Mouse (Mus musculus): Measurements from ENCODE around the gene Rab5c.
A peak's percentile ranks its signal among the peaks of the same experiment; 100 is the strongest.

Rab5c gene

DNA sequence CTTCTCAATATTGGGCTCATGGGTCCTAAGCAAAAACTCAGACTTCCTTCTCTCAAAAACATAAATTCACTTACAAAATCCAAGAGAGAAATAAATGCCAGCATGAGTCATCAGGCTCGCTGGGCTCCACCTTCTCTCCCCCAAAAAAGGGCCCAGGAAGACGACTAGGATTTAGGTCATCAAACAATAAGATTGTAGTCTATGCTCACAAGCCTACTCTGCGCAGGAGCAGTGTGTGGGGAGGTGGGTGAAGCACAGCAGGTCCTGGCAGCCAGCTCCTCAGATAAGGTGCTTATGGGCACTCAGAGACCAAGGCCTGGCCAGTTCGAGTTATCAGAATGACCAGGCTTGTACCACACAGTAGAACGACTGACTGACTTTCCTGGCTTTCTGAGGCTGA lies 17.7 kb downstream of the Rab5c start:
- DNase-seq (ENCODE audit: low spot score in 2 of 2), result no peak

DNA sequence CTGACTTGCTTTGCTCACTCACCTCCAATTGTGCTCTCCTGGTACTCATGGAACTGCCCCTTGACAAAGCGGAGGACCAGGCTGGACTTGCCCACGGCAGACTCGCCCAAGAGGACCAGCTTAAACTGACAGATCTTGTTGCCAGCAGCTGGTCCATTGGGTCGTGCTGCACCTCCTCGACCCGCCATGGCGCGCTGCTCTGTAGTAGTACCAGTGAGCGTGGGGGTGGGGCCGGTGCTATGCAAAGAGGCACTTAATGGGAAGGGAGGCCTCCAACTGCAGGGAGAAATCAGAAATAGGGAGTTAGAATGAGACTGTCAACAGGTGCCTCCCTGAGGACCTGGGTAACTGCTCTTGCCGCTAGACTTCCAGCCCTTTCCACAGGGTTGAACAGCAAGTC lies 18.1 kb downstream of the Rab5c start:
- DNase-seq (ENCODE audit: low spot score in 2 of 2), result no peak

DNA sequence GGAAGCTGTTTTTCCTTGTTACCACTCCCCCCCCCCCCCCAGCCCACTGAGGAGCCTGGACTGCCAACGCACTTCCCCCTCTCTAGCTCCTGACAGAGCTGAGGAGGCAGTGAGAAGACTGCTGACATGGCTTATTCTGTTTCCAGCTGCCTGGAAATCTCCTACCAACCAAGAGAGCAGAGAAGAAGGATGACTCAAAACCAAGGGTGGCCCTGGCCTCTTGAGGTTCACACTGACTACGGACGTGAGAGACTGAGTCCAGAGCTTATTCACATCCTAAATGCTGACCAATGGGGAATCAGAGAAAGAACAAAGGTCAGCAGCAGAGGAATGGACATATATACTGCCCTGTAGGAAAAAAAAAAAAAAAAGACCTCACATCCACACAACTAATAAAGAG lies 18.7 kb downstream of the Rab5c start:
- no peak for DNase-seq (ENCODE audit: low spot score in 2 of 2)

DNA sequence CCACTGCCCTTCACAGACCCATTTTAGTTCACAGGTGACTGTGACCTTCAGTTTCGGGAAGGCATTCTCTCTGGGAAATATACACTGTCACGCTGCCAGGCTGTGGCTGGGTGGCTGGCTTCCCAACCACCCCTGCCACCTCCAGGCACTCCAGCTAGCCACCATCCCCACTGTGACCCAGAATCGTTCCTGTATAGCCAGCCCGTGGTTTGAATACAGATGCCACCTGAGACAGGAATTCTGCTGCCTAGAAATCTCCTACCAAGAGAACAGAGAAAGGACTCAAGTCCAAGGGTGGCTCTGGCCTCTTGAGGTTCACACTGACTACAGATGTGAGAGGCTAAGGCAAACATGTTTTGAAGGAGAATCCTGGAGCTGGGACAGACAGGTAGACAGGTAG lies 19.1 kb downstream of the Rab5c start:
- DNase-seq (ENCODE audit: low spot score in 2 of 2), result no peak

DNA sequence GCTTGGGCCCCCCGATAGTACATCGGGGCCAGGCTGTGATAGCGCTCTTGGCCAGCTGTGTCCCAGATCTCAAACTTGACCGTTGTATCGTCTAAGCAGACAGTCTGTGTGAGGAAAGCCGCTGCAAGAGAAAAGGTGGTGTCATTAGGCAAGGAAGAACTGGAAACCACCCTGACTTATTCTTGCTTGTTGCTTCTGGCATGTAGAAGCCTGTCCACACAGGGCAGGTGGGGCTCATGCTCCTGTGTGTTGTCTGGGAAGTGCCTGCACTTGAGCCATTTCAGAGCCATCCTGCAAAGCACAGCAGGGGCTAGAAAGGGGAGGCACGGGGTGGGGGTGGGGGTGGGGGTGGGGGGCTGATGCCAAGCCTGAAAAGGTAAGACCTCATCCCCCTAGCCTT lies 19.6 kb downstream of the Rab5c start:
- no peak for DNase-seq (ENCODE audit: low spot score in 2 of 2)

DNA sequence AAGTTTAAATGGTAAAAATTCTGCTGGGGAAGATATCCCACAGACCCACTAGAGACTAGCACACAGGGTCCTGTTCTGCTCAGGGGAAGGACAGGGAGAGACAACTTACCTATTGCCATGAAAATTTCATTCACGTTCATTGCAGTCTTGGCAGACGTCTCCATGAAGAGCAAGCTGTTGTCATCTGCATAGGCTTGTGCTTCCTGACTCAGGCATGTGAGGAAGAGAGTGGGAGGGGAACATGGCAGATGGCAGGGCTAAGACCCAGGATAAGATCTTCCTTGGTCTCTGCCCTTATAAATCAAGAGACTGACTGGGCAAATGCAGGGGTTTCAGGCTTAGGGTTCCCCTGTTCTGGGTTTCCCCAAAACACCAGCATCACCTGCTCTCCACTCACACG lies 21.4 kb downstream of the Rab5c start:
- no peak for DNase-seq (ENCODE audit: low spot score in 2 of 2)

DNA sequence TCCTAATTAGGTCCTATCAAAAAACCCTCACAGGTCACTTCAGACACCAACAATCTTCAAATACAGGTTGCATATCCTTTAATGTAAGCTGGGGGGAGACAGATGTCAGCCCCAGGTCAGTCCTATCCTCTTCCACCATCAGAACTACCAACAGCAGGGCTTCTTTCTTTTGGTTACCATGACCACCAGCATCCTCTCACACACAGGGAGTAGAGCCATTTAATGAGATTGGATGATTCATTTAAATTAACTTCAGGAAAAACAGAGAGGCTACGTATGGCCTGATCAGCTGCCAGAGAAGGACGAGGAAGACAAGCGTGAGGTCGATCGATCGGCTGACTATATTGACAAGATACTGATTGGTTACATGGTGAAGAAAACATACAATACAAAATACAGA lies 23.1 kb downstream of the Rab5c start:
- DNase-seq (ENCODE audit: low spot score in 2 of 2), result no peak

DNA sequence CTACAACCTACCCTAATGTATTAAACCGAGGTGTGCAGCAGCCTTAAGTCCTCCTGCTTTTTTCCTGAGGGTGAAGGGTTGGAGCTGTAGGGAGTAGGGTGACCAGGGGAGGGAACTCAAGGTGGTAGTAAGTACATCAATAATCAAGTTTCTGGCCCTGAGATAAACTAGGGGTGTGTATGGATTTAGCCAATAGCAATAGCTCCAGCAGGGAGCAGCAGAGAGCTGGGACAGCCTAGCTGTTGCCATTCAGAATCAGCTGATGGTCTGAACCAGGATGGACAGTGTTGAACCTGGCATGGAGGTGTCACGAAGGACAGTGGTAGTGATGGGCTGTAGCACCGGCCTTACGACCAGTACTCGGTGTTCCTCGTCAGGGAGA lies 23.5 kb downstream of the Rab5c start:
- peak; percentile 73 to 87 for DNase-seq (ENCODE audit: low spot score in 2 of 2)

DNA sequence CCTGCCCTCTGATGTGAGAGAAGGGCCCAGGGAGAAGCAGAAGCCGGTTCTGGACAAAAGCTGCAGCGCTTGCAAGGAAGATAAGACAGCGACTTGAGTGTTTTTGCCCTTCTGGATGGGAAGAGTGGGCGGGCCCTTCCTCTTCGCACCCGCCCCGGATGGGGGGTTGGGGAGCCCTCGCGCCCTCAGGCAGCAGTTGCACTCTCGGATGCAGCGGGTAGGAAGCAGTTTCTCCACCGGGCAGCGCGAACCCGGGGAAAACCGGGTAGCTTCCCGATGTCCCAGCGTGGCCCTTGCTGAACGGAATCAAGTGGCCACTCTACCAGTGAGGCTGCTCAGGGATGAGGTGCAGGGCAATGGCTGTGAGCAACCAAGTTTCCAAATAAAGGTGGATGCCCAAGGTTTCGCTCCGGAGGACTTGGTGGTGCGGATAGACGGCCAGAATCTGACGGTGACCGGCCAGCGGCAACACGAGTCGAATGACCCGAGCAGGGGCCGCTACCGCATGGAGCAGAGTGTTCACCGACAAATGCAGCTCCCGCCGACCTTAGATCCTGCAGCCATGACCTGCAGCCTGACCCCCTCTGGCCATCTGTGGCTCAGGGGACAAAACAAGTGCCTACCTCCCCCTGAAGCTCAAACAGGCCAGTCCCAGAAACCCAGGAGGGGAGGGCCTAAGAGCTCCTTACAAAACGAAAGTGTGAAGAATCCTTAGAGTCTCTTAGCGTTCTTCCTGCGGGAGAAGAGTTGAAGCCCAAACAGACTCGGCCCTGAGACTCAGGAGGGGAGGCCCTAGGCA lies 24.1 kb downstream of the Rab5c start, which contains the start of gene Hspb9:
TSS of gene Hspb9 (plus strand) at position 116 of the 799 bp plus-strand sequence.
- DNase-seq (ENCODE audit: low spot score in 2 of 2), result peak in 1 of 2 experiments; percentile 55

DNA sequence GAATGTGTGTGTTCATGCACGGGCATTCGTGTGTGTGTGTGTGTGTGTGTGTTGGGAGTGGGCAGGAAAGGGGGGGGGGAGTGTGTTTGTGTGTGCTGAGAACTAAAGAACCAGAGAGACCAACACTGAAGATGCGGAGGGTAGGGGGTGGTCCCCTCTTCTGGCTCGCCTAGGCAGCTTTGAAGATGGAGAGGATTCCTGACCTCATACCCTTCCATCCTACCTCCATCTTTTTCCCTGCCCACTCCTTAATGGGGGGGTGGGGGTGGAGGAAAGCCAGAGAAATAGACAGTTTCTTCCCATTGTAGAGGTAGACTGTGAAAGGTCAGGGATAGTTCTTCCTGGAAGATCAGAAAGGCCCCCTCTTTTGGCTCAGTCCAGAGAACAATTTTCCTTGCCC lies 24.8 kb downstream of the Rab5c start:
- no peak for DNase-seq (ENCODE audit: low spot score in 2 of 2)

DNA sequence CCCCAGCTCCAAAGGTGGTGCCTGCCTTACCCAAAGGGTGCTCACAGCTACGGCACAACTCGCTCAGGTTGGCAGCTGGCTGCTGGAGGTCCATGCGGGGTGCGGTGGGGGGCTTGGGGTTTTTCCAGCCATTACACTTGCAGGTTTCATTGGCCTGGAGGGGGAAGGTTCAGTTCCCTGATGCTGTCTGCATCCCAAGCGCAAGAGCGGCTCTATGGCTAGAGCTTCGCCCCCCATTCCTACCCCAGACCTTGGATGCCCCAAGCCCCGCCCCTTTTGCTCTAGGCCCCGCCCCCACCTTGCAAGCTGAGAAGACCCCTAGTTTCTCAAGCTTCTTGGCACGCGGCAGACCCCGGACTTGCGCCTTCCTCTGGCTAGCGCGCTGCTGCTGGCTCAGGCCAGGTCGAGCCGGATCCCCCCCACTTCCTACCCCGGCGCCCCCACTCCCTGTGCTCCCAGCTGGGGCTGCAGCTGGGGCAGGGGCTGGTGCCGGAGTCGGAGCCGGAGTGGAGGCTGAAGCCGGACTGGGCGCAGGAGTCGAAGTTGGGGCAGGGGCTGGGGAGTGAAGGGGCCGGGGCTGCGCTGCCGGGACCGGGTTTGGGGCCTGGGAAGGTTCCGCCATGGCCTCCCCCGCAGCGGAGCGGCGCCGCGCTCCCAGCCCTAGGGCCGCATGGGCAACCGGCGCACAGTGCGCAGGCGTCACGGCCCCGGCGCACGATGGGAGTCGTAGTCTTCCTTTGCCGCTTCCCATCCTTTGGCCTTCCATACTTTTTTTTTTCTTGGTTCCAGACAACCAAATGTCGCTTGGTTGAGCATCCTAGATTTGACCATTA lies 26.0 kb downstream of the Rab5c start, which contains the start of gene Kat2a:
TSS of gene Kat2a (minus strand) at position 683 of the 833 bp plus-strand sequence.
- peak; percentile 80 to 88 for DNase-seq (ENCODE audit: low spot score in 2 of 2)

DNA sequence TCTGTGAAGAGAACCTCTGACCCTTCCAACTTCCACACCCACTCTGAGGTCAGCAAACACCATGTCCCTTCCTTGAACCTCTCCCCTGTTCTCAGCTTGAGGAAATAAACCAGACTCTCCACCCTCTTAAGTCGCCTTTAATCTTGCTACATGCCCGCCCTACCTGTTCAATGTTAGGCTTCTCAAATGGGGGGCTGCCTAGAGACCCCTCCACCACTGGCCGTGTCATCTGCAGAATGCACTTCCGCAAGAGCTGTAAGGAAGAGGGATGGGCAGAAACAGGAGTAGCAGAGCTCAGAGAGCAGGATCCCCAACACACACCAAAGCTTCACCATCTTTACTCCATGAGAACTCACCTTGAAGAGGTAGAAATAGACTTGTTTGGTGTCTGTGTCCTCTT lies 27.0 kb downstream of the Rab5c start:
- DNase-seq (ENCODE audit: low spot score in 2 of 2), result no peak

DNA sequence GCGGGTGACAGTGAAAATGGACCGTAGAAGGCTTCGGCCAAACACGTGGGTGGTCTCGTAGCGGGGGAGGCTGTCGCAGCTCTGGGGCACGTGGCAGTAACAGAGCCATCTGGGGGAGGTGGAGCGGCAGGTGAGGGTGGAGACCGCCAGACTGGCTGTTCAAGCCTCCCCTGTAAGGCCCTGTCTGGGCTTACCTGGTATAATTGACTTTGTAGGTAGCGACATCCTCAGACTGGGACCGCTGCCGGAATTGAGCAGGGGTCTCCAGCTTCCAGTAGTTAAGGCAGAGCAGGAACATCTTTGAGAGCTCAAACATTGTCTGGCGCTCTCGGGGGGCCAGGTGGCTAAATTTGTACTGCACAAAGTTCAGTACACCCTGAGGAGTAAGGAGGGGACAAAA lies 27.5 kb downstream of the Rab5c start:
- DNase-seq (ENCODE audit: low spot score in 2 of 2), result no peak

DNA sequence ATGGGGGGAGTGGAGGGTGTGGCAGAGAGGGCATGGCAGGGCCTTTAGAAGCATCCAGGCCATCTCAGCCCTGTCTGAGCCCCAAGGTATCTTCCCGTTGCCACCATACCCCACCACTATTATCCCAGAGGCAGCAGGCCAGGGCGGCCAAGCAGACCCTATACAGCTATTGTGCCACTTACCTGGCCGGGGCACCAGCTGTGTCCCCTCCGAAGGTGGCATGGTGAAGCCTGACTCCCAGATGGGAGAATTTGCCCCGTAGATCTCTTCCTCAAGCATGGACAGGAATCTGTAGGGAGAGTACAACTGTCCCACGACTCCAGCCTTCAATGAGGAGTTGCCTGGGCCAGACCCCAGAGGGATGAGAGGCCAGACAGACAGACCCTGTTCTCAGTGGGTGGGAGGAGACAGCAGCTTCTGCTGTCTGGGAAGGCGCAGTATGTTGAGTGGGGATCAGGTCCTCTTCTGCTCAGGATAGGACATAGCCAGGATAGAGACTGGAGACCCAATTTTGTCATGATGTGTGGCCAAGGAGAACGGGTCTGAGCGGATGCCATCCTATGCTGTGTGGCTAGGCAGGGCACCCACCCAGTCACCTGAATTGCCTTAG lies 28.7 kb downstream of the Rab5c start:
- DNase-seq (ENCODE audit: low spot score in 2 of 2), result no peak

DNA sequence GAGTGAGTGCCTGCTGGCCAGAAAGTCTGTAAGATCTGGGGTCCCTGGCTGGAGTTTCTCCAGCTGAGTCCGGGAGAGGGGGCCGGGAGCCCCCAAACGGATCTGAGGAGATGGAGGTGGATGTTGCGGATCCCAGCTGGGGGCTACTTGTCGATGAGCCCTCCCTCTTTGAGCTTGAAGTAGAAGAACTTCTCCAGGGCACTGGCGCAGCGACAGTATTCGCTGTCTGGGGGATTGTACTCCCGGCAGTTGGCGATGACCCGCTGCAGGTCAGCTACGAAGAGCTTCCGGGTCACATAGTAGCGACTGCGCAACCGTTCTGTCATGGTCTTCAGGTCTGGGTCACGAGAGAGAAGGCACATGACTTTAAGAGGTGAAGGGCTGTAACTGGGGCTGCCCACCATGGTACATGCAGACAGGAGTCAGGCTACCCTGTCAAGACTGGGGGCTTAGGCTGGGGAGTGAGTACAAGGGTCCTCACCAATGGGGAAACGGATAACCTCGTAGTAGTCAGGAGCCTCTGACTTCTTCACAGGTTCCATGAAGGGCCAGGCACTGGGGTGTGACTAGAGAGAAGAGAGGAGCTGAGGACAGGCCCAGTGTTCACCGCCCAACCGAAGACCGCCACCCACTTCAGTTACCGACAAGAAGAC lies 32.8 kb downstream of the Rab5c start:
- no peak for DNase-seq (ENCODE audit: low spot score in 2 of 2)

DNA sequence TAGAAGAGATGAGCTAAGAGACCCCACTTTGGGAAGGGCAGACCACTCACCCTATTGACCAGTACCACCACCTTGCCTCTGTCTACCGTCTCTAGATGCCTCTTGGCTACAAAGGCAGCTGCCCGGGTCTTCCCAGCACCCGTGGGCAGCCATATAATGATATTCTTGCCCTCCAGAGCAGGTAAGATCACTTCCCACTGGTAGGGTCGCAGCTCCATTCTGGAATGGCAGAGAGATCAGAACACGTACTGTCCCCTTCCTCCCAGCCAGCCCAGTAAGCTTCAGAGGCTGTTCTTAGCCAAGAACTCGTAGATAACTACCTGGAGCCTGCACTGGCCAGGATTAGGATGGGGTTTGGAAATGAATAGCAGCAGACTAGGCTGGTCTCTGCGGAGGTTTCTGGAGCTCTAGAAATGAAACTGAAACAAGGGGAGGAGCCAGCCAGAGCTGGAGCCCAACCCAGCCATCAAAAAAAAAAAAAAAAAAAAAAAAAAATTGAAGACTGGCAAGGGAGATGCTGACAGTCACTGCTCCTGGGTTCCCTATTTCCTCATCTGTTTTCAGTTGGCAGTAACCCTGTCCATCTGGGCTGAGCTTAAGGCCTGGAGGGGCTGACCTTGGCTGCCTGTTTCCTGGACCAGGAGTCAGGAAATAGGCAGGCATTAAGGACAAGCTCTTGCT lies 34.0 kb downstream of the Rab5c start, which contains the start of gene Dhx58:
TSS of gene Dhx58 (minus strand) at position 421 of the 681 bp plus-strand sequence.
- DNase-seq (ENCODE audit: low spot score in 2 of 2), result no peak

DNA sequence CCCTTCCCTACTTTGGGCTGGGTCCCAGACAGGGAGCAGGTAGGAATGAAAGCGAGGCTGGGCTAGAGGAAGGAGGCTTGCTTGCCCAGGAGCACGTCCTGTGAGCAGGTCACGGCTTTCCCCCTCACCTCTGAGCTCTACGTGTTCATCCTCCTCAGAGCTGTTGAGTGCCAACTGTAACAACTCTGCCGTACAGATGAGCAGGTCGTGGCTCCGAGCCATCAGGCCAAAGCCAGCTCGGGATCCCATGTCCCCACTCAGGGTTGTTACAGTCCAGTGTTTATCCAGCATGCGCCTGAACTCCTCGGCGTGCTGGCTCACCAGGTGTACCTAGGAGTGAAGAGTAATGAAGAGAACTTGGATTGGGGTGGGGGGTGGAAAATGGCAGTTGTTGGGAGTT lies 34.6 kb downstream of the Rab5c start:
- DNase-seq (ENCODE audit: low spot score in 2 of 2), result no peak

DNA sequence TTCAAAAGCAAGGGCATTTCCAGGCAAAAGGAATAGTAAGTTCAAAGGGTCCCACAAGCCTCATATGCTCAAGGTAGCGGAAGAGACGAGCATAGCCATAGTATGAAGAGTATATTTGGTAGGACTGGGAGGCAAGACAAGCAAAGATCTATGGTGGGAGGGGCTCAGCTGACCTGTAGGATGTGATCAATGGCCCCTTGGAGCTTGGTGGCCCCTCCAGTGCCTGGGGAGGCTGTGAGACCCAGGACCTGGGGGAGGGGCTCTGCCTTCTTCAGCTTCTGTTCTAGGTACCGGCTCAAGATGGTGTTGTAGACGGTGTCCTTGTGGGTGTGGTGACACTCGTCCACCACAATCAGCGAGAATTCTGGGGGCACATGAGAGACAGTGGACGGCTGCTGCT lies 35.1 kb downstream of the Rab5c start:
- no peak for DNase-seq (ENCODE audit: low spot score in 2 of 2)

DNA sequence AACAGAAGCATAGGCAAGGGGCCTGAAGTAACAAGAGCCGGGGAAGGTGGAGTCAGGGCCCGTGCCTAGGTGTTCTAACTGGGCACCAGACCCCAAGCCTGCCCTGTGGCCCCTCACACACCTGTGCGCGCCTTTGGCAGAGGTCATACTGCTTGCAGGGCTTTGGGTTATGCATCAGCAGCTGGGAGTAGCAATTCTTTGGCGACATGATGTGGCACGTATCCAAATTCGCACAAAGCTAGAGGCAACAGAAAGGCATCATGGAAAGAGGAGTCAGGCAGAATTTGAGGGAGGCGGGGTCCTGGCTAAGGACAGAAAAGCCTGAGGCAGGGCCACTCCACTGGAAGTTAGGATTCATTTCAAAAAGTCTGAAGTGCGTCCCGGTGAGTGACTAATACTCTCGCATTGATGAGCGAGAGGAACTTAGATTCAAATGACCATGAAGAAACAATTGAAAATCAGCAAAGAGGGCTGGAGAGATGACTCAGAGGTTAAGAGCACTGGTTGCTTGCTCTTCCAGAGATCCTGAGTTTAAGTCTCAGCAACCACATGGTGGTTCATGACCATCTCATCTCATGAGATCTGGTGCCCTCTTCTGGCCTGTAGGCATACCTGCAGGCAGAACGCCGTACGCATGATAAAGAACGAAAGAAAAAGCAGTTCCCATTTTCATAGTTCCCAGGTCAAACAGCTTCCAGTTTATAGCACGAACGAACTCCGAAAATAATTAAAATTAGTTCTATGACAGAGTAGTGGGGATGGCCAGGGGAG lies 35.7 kb downstream of the Rab5c start:
- peak in 1 of 2 experiments; percentile 68 for DNase-seq (ENCODE audit: low spot score in 2 of 2)

DNA sequence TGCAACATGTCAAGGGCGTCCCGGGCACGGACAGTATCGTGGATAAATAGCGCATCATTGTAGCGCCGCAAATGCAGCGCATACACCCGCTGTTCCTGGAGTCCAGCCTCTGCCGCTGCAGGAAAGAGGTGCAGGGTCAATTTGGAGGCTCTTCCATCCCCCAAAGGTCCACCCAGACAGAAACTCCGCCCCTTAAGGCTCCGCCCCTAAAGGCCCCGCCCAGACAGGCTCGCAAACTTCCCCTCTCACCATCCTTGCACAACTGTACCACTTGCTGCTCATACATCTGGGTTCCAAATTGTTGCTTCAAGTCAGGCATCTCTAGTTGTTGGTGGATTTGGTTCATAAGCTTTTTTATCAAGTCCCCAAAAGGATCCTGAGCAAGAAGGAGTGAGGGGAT lies 36.7 kb downstream of the Rab5c start:
- DNase-seq (ENCODE audit: low spot score in 2 of 2), result no peak

DNA sequence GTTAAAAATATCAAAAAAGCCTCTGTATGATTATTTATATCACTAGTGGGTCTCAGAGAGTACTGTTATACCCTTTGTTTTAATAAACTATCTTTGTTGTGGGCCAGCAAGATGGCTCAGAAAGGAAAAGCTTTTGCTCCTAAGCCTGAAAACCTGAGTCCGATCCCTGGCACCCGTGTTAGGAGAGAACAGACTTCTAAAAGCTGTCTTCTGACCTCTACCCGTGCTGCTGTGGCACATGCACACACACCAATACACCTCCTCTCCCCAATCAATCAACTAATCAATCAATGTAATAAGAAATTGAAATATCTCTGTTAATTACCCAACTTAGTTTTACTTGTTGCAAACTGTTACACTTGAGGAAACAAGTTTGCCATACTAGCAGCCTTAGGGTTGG lies 37.3 kb downstream of the Rab5c start:
- no peak for DNase-seq (ENCODE audit: low spot score in 2 of 2)
